Mouse (Mus musculus) testis, adult 2 months (tissue): Measurements from ENCODE around the gene Slc35e1. TPM values are rescaled to one million over a fixed set of nuclear protein-coding genes. Genes with fewer than 3 reads are reported as not detected.

Experiments used
- H3K27ac ChIP-seq: fragments of 200-500 bp; 2 replicates; pipeline ENCODE4 v1.5.1; 2012; ENCODE audit warnings: low read depth, low read length; ENCODE audit not compliant: control insufficient read depth, insufficient read depth
- H3K27me3 ChIP-seq: fragments of 200-500 bp; 2 replicates; pipeline ENCODE4 v1.6.1; 2012; ENCODE audit warnings: mild to moderate bottlenecking, low read length, moderate library complexity; ENCODE audit not compliant: control insufficient read depth, insufficient read depth
- H3K36me3 ChIP-seq: fragments of 200-500 bp; 2 replicates; pipeline ENCODE4 v1.6.1; 2012; ENCODE audit warnings: mild to moderate bottlenecking, low read length; ENCODE audit not compliant: control insufficient read depth, insufficient read depth
- H3K4me1 ChIP-seq: fragments of 200-500 bp; 2 replicates; pipeline ENCODE4 v1.6.1; 2012; ENCODE audit warnings: low read length; ENCODE audit not compliant: control insufficient read depth, insufficient read depth
- H3K4me3 ChIP-seq: fragments of 200-500 bp; 2 replicates; pipeline ENCODE4 v1.5.1; 2012; ENCODE audit warnings: low read depth, mild to moderate bottlenecking, low read length, moderate library complexity, mixed read lengths; ENCODE audit not compliant: control insufficient read depth
- CTCF ChIP-seq: fragments of 200-500 bp; IDR thresholded peaks from 2 replicates; pipeline ENCODE4 v1.5.1; 2012; ENCODE audit warnings: low read depth, mild to moderate bottlenecking, inconsistent platforms, low read length, moderate library complexity; ENCODE audit not compliant: control insufficient read depth, insufficient read depth, insufficient replicate concordance
- POLR2A ChIP-seq: fragments of 200-500 bp; IDR thresholded peaks from 2 replicates; pipeline ENCODE4 v1.6.1; 2012; ENCODE audit warnings: low read depth, mild to moderate bottlenecking, inconsistent platforms, low read length, moderate library complexity; ENCODE audit not compliant: control insufficient read depth
- polyA plus RNA-seq: library from polyadenylated mRNA; depleted of rRNA; stranded (reverse); fragments of >200 nt; gene quantifications from 2 replicates; pipeline ENCODE4 v1.2.3, GENCODE M21; 2012; rRNA removed

Slc35e1 gene
- polyA plus RNA-seq, 1 experiment: 10.4 TPM

GRCm38 (mm10) chr8:72438248-72439015, 54.0 kb downstream of the Slc35e1 start:
- TF ChIP-seq POLR2A (no peak), CTCF (no peak)
- Histone ChIP-seq H3K27ac (no peak overlapping the region), H3K36me3 (no peaks in the 10 kb centered on the region), H3K27me3 (no peaks in the 10 kb centered on the region), H3K4me3 (no peak overlapping the region), H3K4me1 (no peaks in the 10 kb centered on the region)

- H3K4me3 ChIP-seq: no peak overlapping the region
- H3K36me3 ChIP-seq: no peaks in the 10 kb centered on the region
- no peaks in the 10 kb centered on the region for H3K27me3 ChIP-seq
- no peaks in the 10 kb centered on the region for H3K4me1 ChIP-seq
- no peak for TF ChIP-seq CTCF
- TF ChIP-seq POLR2A: no peak
- H3K27ac ChIP-seq: no peak overlapping the region
These were observed 57.5 kb downstream of the Slc35e1 start for GRCm38 (mm10) chr8:72434952-72435351.

Other genes with a start within 250 kb of the Slc35e1 start
- gene Gm10282, start 187.4 kb downstream of the Slc35e1 start, polyA plus RNA-seq: 1.1 and 1.7 TPM in 2 replicates
- gene Klf2, start 173.6 kb downstream of the Slc35e1 start, polyA plus RNA-seq: 10.6 and 13.5 TPM in 2 replicates
- 11.9 and 12.0 TPM in 2 replicates for gene Eps15l1, start 71.2 kb downstream of the Slc35e1 start, polyA plus RNA-seq
- gene Calr3, start 48.7 kb downstream of the Slc35e1 start, polyA plus RNA-seq: 41.8 and 53.8 TPM in 2 replicates
- gene 1700030K09Rik, start 48.7 kb downstream of the Slc35e1 start, polyA plus RNA-seq: 44.3 and 46.6 TPM in 2 replicates
- gene Cherp, start 17.4 kb downstream of the Slc35e1 start, polyA plus RNA-seq: 54.1 and 57.7 TPM in 2 replicates
- 80.0 and 95.3 TPM in 2 replicates for gene Med26, start 55.7 kb upstream of the Slc35e1 start, polyA plus RNA-seq
- gene Smim7, start 78.5 kb upstream of the Slc35e1 start, polyA plus RNA-seq: 12.7 and 14.0 TPM in 2 replicates
- 2.6 and 3.1 TPM in 2 replicates for gene Tmem38a, start 79.4 kb upstream of the Slc35e1 start, polyA plus RNA-seq
- 0.69 and 0.79 TPM in 2 replicates for gene Nwd1, start 154.1 kb upstream of the Slc35e1 start, polyA plus RNA-seq
- 468 and 505 TPM in 2 replicates for gene Sin3b, start 230.7 kb upstream of the Slc35e1 start, polyA plus RNA-seq